Mouse (Mus musculus) liver, embryonic 12.5 days (tissue): ENCODE data around the gene Sh3gl1. TPM values are rescaled to one million over a fixed set of nuclear protein-coding genes. Genes with fewer than 3 reads are reported as not detected.
"Not testable (repeated sequence)": the region's sequence is repeated elsewhere in the genome, so short reads cannot be mapped to it uniquely, and the experiment has no call there.

ENCODE experiments used
- ATAC-seq: fragments of 200-750 bp; cut with Nextera tagmentation; 2 replicates; pipeline ENCODE4 v1.8.0; 2017; ENCODE audit warnings: moderate number of reproducible peaks, mild to moderate bottlenecking, moderate library complexity
- H3K27ac ChIP-seq: fragments of 300-500 bp; sonication (generic); 2 replicates; pipeline ENCODE4 v1.5.1; 2016; ENCODE audit warnings: mild to moderate bottlenecking
- H3K27me3 ChIP-seq: fragments of 300-500 bp; sonication (generic); replicated peaks from 2 replicates; pipeline ENCODE4 v1.6.1; 2016; ENCODE audit warnings: mild to moderate bottlenecking, moderate library complexity
- H3K36me3 ChIP-seq: fragments of 300-500 bp; sonication (generic); 2 replicates; pipeline ENCODE4 v1.6.1; 2016; ENCODE audit warnings: mild to moderate bottlenecking, moderate library complexity
- H3K4me1 ChIP-seq: fragments of 300-500 bp; sonication (generic); 2 replicates; pipeline ENCODE4 v1.6.1; 2016
- H3K4me2 ChIP-seq: fragments of 300-500 bp; sonication (generic); 2 replicates; pipeline ENCODE4 v1.6.1; 2016; ENCODE audit warnings: mild to moderate bottlenecking, moderate library complexity
- H3K4me3 ChIP-seq: fragments of 300-500 bp; sonication (generic); 2 replicates; pipeline ENCODE4 v1.5.1; 2016; ENCODE audit warnings: mild to moderate bottlenecking, moderate library complexity
- H3K9ac ChIP-seq: fragments of 300-500 bp; sonication (generic); 2 replicates; pipeline ENCODE4 v1.6.1; 2016; ENCODE audit warnings: mild to moderate bottlenecking, moderate library complexity
- H3K9me3 ChIP-seq: fragments of 300-500 bp; sonication (generic); replicated peaks from 2 replicates; pipeline ENCODE4 v1.6.1; 2016; ENCODE audit warnings: mild to moderate bottlenecking, moderate library complexity
- WGBS: fragments of 180-500 bp; shearing (Covaris S2); methylation state at CpG from one replicate; pipeline ENCODE4 v1.1.7; 2016; ENCODE audit not compliant: insufficient replicate concordance; 5-methylcytosine and 5-hydroxymethylcytosine counted together
- polyA plus RNA-seq: library from polyadenylated mRNA; unstranded; fragments of >200 nt; fragmentation: Nextera tagmentation; extraction: Ambion mirVana; gene quantifications from 2 replicates; pipeline ENCODE4 v1.2.1, GENCODE M21; 2016

Gene Sh3gl1
- polyA plus RNA-seq, result 66.4 and 67.9 TPM in 2 replicates

DNA sequence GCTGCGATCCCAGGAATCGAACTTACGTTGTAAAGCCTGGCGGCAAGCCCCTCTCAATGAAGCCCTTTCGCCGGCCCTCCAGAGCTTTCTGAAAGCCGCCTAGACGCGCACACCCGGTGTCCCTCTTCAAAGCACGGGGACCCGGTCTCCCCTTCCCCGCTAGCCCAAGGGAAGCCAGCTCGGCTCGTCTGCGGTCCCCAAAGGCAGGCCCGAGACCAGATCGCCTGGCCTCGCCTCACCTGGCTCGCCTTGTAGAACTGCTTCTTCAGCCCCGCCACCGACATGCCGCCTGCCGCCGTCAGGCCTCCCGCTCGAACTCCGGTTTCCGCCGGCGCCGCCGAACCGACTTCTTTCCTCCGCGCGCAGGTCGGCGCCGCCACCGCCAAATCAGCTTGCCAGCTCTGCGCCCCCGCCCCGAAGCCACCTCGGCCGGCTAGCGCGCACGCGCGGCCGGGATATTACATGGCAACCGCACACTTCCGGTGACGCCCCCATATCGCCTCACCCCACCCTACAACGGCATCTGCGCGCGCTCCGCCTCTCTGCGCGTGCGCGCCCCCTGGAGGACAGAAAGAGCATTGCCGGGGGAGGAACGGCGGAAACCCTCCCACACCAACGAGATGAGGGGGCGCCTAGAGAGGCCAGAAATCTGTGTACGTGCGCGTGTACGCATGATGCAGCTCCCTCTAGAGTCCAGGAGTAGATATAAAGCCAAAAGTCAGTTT, at the start of gene Sh3gl1:
Gene Sh3gl1, minus strand, starts transcription at position 460 of the 725 bp plus-strand sequence.
- Histone ChIP-seq H3K9me3 (no peaks in the 10 kb centered on the region), H3K4me1 (peaks cover 59% of the 10 kb centered on the region), H3K27ac (peak within 1 kb of the TSS; percentile 92), H3K36me3 (peaks cover 33% of the 10 kb centered on the region), H3K9ac (peak within 1 kb of the TSS; percentile 97), H3K4me2 (peak within 1 kb of the TSS; percentile 71), H3K4me3 (peak within 1 kb of the TSS; percentile 87), H3K27me3 (no peaks in the 10 kb centered on the region)
- WGBS, result under 1% methylated on average over 74 of the region's 74 CpGs
- ATAC-seq, result peak; percentile 87

DNA sequence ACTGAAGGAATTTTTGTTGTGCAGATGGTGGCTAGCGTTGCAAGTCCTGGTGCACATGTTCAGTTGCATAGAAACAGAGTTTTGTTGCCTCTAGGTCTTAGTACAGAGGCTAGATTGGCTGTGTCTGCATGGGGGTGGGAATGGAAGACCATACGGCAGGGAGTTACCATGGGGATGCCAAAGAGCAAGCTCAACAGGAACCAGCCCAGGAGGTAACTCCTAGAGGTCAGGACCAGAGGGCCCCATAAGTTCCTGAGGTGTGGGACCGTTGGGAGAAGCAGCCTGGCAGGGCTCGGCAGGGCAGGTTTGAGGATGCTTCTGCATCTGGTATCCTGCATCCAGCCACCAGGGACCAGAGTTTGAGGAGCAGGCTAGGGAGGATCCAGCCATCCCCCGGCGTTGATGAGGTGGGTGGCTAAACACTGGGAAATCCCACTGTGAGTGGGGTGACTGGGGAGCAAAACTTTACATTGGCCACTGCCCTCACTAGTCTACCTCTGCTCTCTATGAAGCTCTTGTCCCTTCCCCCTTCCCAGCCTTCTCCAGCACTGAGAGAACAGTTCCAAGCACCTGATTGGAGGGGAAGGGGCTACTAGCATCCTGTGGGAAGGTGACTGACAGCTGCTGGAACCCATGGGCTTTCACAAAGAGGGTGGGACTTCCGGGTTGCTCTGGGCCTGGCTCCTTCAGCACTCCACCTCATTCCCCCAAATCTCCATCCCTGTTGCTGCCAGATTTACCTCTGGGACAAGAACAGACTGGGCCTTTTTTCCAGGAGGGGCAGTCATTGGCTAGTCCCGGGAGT, 44.5 kb upstream of the Sh3gl1 start:
- 28% methylated on average over 8 of the region's 8 CpGs for WGBS
- ATAC-seq, result no peak
- Histone ChIP-seq H3K36me3 (peaks cover 41% of the 10 kb centered on the region), H3K27me3 (no peaks in the 10 kb centered on the region), H3K9ac (peak overlapping the region; percentile 94), H3K4me3 (peak overlapping the region; percentile 88), H3K4me2 (peak overlapping the region; percentile 94), H3K9me3 (no peaks in the 10 kb centered on the region), H3K4me1 (peaks cover 29% of the 10 kb centered on the region), H3K27ac (peak overlapping the region; percentile 27; the same call in 1 of the 2 replicates)

DNA sequence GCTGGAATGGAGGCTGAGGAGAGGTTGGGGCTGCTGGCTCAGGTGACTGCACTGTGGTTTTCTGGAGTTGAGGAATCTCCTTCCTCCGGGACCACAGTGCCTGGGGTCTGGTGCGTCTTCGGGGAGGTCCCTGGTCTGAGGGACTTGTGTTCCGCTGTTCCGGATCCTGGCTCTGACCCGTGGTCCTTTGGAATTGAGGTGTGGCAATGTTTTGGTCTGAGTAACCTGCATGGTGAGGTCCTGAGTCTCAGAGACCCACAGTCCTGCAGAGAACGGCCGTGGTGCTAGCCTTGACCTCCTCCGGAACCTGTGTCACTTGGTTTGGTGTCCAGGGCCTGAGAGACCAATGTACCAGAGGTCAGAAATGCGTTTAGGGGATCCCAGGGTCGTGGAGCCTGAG, 43.5 kb upstream of the Sh3gl1 start:
- ATAC-seq, result no peak
- Histone ChIP-seq H3K4me2 (peak overlapping the region; percentile 94), H3K4me1 (peaks cover 39% of the 10 kb centered on the region), H3K36me3 (peaks cover 31% of the 10 kb centered on the region), H3K9ac (peak overlapping the region; percentile 94), H3K4me3 (peak overlapping the region; percentile 88), H3K27ac (peak overlapping the region; percentile 80), H3K9me3 (no peaks in the 10 kb centered on the region), H3K27me3 (no peaks in the 10 kb centered on the region)
- WGBS, result under 1% methylated on average over 11 of the region's 11 CpGs

DNA sequence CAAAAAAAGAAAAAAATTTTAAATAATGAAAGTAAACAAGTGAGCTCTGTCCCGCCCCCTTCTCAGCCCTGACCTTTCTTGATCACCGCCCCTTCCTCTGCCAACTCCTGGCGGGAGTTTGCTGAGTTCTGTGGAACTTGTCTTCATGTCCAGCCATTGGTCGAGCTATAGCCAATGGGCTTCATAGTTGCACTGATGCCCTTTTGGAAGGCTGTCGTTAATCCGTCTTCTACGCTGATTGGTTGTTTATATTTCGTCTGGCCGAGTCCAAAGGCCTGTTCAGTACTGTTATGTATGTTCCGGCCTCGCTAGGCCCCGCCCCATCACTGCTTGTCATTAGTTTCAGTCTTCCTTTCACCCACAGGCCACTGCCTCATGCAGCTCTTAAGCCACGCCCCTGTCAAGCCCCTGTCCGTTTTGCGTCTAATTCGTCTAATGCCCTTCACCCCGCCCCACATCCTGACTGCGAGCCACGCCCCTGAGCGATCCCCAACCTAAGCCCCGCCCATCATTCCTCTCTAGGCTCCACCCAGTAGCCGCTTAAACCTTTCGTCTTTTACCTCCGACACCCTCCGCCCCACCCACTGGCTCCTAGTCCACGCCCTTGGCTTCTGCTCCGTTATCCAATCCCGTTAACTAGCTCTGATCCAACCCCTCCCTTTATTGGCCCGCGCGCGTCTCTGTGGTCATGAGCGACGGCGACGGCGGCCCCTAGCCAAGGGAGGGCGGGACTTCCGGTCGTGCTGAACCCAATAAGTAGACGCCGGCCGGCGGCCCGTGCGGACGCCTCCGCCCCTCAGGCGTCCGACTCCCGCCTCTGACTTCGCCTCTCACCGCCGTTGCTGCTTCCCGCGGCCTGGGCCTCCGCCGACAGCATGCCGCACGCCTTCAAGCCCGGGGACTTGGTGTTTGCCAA, 42.7 kb upstream of the Sh3gl1 start, which contains the start of gene Hdgfl2:
Gene Hdgfl2, plus strand, starts transcription at position 755 of the 916 bp plus-strand sequence.
- H3K27ac ChIP-seq, result peak within 1 kb of the TSS; percentile 82
- no peaks in the 10 kb centered on the region for H3K27me3 ChIP-seq
- ATAC-seq, result peak; percentile 90
- peak within 1 kb of the TSS; percentile 88 for H3K4me3 ChIP-seq
- H3K36me3 ChIP-seq, result peaks cover 24% of the 10 kb centered on the region
- H3K4me2 ChIP-seq, result peak within 1 kb of the TSS; percentile 94
- peak within 1 kb of the TSS; percentile 94 for H3K9ac ChIP-seq
- peaks cover 47% of the 10 kb centered on the region for H3K4me1 ChIP-seq
- under 1% methylated on average over 61 of the region's 61 CpGs for WGBS
- H3K9me3 ChIP-seq, result no peaks in the 10 kb centered on the region

DNA sequence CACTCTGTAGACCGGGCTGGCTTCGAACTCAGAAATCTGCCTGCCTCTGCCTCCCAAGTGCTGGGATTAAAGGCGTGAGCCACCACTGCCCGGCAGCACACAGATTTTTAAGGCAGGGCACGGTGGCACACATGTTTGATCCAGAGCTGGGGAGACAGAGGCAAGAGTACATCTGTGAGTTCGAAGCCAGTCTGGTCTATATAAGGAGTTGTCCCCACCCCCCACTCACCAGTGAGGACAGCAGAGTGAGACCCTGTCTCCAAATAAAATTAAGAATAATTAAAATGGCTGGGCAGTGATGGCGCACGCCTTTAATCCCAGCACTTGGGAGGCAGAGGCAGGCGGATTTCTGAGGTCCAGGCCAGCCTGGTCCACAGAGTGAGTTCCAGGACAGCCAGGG, 41.9 kb upstream of the Sh3gl1 start:
- H3K9me3 ChIP-seq, ATAC-seq, H3K27me3 ChIP-seq: not testable (repeated sequence)
- peaks cover 55% of the 10 kb centered on the region for H3K4me1 ChIP-seq
- H3K9ac ChIP-seq, result peak overlapping the region; percentile 62
- peak overlapping the region; percentile 94 for H3K4me2 ChIP-seq
- peaks cover 18% of the 10 kb centered on the region for H3K36me3 ChIP-seq
- WGBS, result 54% methylated on average over 9 of the region's 9 CpGs
- H3K4me3 ChIP-seq, result peak overlapping the region; percentile 88
- peak overlapping the region; percentile 82 for H3K27ac ChIP-seq

DNA sequence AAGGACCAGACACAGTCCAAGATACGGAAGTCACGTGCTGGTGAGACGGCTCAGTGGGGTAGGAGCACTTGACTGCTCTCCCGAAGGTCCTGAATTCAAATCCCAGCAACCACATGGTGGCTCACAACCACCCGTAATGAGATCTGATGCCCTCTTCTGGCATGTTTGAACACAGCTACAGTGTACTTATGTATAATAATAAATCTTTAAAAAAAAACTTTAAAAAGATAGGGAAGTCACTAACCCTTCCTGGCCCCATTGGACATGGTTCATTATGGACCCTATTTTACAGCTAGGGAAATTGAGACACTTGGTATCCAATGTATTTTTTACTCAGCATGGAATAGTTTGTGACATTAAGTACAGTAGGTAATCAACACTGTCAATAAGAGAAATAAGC, 41.1 kb upstream of the Sh3gl1 start:
- H3K9ac ChIP-seq, result no peak overlapping the region
- peaks cover 55% of the 10 kb centered on the region for H3K4me1 ChIP-seq
- no peak overlapping the region for H3K4me3 ChIP-seq
- no peaks in the 10 kb centered on the region for H3K9me3 ChIP-seq
- H3K36me3 ChIP-seq, result peaks cover 18% of the 10 kb centered on the region
- no peak overlapping the region for H3K27ac ChIP-seq
- no peaks in the 10 kb centered on the region for H3K27me3 ChIP-seq
- 75% methylated on average over 5 of the region's 5 CpGs for WGBS
- H3K4me2 ChIP-seq, result no peak overlapping the region
- no peak for ATAC-seq

DNA sequence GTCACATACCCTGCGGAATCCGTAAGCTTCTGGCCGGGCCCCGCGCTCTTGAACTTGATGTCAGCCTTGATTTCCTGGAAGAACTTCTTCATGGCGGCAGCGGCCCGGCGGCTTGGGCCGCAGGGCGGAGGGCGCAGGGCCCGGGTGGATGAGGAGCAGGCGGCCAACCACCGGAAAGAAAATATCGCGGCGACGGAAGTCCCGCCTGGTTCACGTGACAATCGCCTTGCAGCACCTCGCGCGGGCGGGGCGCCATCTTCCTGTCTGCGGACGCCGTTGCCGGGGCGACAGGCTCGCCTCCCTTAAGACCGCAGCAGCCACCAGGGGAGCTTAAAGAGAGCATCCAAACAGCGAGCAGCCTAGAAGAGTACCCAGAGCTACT, 38.4 kb upstream of the Sh3gl1 start, which contains the start of gene Ubxn6:
Gene Ubxn6, minus strand, starts transcription at position 202 of the 382 bp plus-strand sequence.
- peak within 1 kb of the TSS; percentile 81 for H3K9ac ChIP-seq
- H3K4me3 ChIP-seq, result peak within 1 kb of the TSS; percentile 84
- peak within 1 kb of the TSS; percentile 96 for H3K4me2 ChIP-seq
- no peaks in the 10 kb centered on the region for H3K9me3 ChIP-seq
- peaks cover 35% of the 10 kb centered on the region for H3K36me3 ChIP-seq
- H3K4me1 ChIP-seq, result peaks cover 34% of the 10 kb centered on the region
- no peaks in the 10 kb centered on the region for H3K27me3 ChIP-seq
- WGBS, result under 1% methylated on average over 35 of the region's 35 CpGs
- peak; percentile 22 for ATAC-seq
- peak within 1 kb of the TSS; percentile 98 for H3K27ac ChIP-seq

DNA sequence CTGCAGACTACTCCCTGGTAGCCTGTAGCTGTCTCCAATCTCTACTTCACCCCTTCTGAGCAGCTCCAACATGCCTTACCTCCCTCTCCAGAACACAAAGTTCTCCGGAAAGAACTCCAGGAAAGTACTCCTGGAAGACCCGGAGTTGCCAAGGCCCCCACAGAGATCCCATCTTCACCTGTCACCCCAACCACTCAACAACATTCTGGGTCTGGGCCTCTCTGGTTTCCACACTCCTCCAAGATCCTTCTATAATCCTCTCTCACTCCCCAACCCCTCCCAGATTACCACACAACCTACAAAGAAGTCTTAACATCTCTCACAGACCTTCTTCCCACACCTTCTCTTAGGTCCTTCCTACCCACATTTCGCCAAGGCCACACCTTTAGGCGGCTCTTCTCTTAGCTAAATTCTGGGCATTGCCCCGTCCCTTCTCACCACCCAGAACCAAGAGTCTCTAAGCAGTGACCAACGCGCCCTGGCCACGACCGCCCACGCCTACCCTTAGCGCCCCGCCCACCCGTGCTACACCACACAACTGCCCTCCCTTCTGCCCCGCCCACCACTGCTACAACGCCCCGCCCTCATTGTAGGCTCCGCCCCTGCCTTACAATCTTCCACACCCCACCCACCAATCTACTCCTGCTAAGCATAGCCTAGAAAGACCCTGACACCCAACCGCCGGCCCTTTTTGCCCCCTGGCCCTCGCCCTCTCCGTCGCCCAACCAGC, 37.8 kb upstream of the Sh3gl1 start:
- H3K4me1 ChIP-seq, result peaks cover 34% of the 10 kb centered on the region
- peak overlapping the region; percentile 84 for H3K4me3 ChIP-seq
- peak overlapping the region; percentile 81 for H3K9ac ChIP-seq
- peak overlapping the region; percentile 96 for H3K4me2 ChIP-seq
- H3K9me3 ChIP-seq, result no peaks in the 10 kb centered on the region
- peaks cover 40% of the 10 kb centered on the region for H3K36me3 ChIP-seq
- peak; percentile 30 for ATAC-seq
- WGBS, result 7% methylated on average over 22 of the region's 22 CpGs
- H3K27ac ChIP-seq, result peak overlapping the region; percentile 98
- H3K27me3 ChIP-seq, result no peaks in the 10 kb centered on the region

DNA sequence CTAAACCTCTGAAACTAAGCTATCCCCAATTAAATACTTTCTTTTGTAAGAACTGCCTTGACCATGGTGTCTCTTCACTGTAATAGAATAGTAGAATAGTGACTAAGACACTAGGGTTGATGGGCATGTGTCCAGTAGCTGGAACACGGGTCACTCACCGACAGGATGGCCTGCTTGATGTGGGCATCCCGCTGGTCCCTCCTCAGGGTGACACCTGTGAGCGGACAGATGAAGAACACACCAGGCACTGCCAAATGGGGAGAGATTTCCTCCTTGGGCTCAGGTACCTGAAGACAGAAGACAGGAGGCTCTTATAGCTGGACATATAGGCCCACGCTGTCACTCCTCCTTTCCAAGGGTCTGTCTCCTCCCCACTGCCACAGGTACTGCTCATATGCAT, 35.8 kb upstream of the Sh3gl1 start:
- Histone ChIP-seq H3K9ac (no peak overlapping the region), H3K27me3 (no peaks in the 10 kb centered on the region), H3K9me3 (no peaks in the 10 kb centered on the region), H3K36me3 (peaks cover 61% of the 10 kb centered on the region), H3K4me3 (no peak overlapping the region), H3K4me2 (no peak overlapping the region), H3K4me1 (peaks cover 26% of the 10 kb centered on the region), H3K27ac (no peak overlapping the region)
- 88% methylated on average over 5 of the region's 5 CpGs for WGBS
- no peak for ATAC-seq

DNA sequence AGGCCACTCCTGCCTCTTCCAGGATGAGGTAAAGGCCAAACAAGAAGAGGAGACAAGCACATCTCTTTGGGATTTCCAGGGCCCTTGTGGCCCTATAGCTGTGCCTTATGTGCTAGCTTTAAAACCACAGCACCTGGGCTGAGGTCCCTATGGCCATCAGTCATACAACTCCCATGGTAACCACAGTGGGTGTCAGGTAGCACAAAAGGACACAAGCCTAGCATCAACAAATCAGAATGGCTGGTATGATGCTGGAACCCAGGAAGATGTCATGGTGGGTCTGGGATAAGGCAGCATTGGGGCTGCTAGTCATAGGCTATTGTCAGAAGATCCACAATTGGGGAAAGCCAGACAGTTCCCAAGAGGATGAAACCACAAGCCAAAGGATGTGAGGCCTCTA, 34.7 kb upstream of the Sh3gl1 start:
- H3K27ac ChIP-seq, result no peak overlapping the region
- no peak overlapping the region for H3K4me3 ChIP-seq
- peaks cover 72% of the 10 kb centered on the region for H3K36me3 ChIP-seq
- peaks cover 26% of the 10 kb centered on the region for H3K4me1 ChIP-seq
- no peak overlapping the region for H3K4me2 ChIP-seq
- no peaks in the 10 kb centered on the region for H3K27me3 ChIP-seq
- H3K9me3 ChIP-seq, result no peaks in the 10 kb centered on the region
- ATAC-seq, result no peak
- H3K9ac ChIP-seq, result no peak overlapping the region

DNA sequence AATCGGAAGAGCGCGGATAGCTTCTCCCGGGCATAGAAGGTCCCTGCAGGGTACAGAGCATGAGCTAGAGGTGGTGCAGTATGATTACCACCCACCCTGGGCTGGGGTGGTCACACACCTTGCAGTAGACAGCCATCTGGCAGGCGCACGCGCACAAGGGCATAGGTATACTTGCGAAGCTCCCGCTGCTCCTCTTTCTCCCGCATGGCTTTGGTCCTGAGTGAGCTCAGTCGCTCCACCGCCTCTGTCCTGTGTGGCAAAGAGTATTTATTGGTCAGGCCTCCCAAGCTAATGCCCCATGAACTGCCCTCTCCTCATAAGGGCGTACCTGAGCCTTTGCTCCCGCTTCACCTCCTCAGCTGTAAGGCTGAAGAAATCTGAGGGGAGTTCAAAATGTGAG, 32.6 kb upstream of the Sh3gl1 start:
- Histone ChIP-seq H3K4me2 (no peak overlapping the region), H3K9ac (no peak overlapping the region), H3K36me3 (peaks cover 92% of the 10 kb centered on the region), H3K9me3 (no peaks in the 10 kb centered on the region), H3K27ac (no peak overlapping the region), H3K4me1 (peaks cover 9% of the 10 kb centered on the region), H3K4me3 (no peak overlapping the region), H3K27me3 (no peaks in the 10 kb centered on the region)
- ATAC-seq, result no peak
- WGBS, result 93% methylated on average over 14 of the region's 14 CpGs
